Mouse (Mus musculus) G1E (cell line): ENCODE results near the gene Zfp26. TPM values are rescaled to one million over a fixed set of nuclear protein-coding genes. Genes with fewer than 3 reads are reported as not detected.
A peak's percentile ranks its signal among the peaks of the same experiment; 100 is the strongest.

Experiments used
- ATAC-seq: 2 replicates; pipeline ENCODE4 v1.8.0; 2016; ENCODE audit warnings: mild to moderate bottlenecking; ENCODE audit not compliant: insufficient number of reproducible peaks, poor library complexity, low FRiP score, severe bottlenecking; ENCODE audit errors: extremely low read depth
- DNase-seq: peaks from one replicate; pipeline ENCODE4 v3.0.0; 2012; ENCODE audit warnings: low spot score
- H3K27me3 ChIP-seq: 2 replicates; pipeline ENCODE4 v1.6.1; 2012; ENCODE audit warnings: mild to moderate bottlenecking, low read length, inconsistent platforms; ENCODE audit not compliant: insufficient read depth
- H3K36me3 ChIP-seq: replicated peaks from 2 replicates; pipeline ENCODE3; 2012; ENCODE audit warnings: mild to moderate bottlenecking, inconsistent platforms
- H3K4me1 ChIP-seq: 2 replicates; pipeline ENCODE4 v1.6.1; 2012; ENCODE audit warnings: low read depth, low read length, inconsistent platforms, mixed read lengths; ENCODE audit not compliant: insufficient read depth
- H3K4me3 ChIP-seq: 2 replicates; pipeline ENCODE4 v1.5.1; 2012; ENCODE audit warnings: low read depth, mild to moderate bottlenecking, inconsistent platforms, low read length, moderate library complexity, mixed read lengths
- H3K9me3 ChIP-seq: replicated peaks from 2 replicates; pipeline ENCODE4 v1.6.1; 2012; ENCODE audit warnings: inconsistent platforms
- CTCF ChIP-seq: IDR thresholded peaks from 2 replicates; pipeline ENCODE4 v1.5.1; 2012; ENCODE audit warnings: low read depth, low read length, inconsistent platforms, mixed read lengths
- GATA1 ChIP-seq: IDR thresholded peaks from 2 replicates; pipeline ENCODE4 v1.6.1; 2012; ENCODE audit warnings: borderline replicate concordance, low read length, inconsistent platforms, mixed read lengths
- GATA2 ChIP-seq: IDR thresholded peaks from 2 replicates; pipeline ENCODE4 v1.6.1; 2012; ENCODE audit warnings: low read depth, low read length, inconsistent platforms, borderline replicate concordance
- POLR2AphosphoS5 ChIP-seq: IDR thresholded peaks from 2 replicates; pipeline ENCODE4 v1.6.1; 2012; ENCODE audit warnings: low read depth, low read length, inconsistent platforms; ENCODE audit not compliant: insufficient replicate concordance
- TAL1 ChIP-seq: conservative IDR thresholded peaks from 2 replicates; pipeline ENCODE4 v1.6.1; 2012; ENCODE audit warnings: low read depth, low read length, inconsistent platforms, mixed read lengths
- polyA plus RNA-seq: library from polyadenylated mRNA; stranded (reverse); fragments of >175 nt; gene quantifications from 2 replicates; pipeline ENCODE4 v1.2.3, GENCODE M21; 2012
- total RNA-seq, 2 experiments: library from RNA; stranded (forward) in 1 of 2; stranded (reverse) in 1 of 2; fragments of 200-1000 nt in 1 of 2; fragments of >200 nt in 1 of 2; fragmentation: Nextera tagmentation in 1 of 2; gene quantifications; 2 replicates each; pipeline ENCODE4 v1.2.3; 2014 to 2017

The Zfp26 gene
- 26.8 and 30.0 TPM in 2 replicates for total RNA-seq (2014; fragmentation: Nextera tagmentation)
- 24.1 and 31.4 TPM in 2 replicates for total RNA-seq (2017)
- 0.28 and 0.31 TPM in 2 replicates for polyA plus RNA-seq

GRCm38 (mm10) chr9:20459377-20460317 lies at the start of gene Zfp26:
Gene Zfp26 (minus strand): TSS chr9:20460162.
- no peaks in the 10 kb centered on the region for H3K27me3 ChIP-seq
- DNase-seq (peak; percentile 47), ATAC-seq (peak; percentile 85)
- TF ChIP-seq POLR2AphosphoS5 (no peak), CTCF (no peak), GATA1 (no peak), TAL1 (no peak), GATA2 (no peak)
- H3K4me1 ChIP-seq: peaks cover 5% of the 10 kb centered on the region; the same call in 1 of the 2 replicates
- peak within 1 kb of the TSS; percentile 75 for H3K4me3 ChIP-seq
- peaks cover 23% of the 10 kb centered on the region for H3K36me3 ChIP-seq
- H3K9me3 ChIP-seq: no peaks in the 10 kb centered on the region

- TF ChIP-seq CTCF (no peak), TAL1 (peak; percentile 61)
- DNase-seq: no peak
- Histone ChIP-seq H3K27me3 (no peaks in the 10 kb centered on the region), H3K36me3 (peaks cover 92% of the 10 kb centered on the region), H3K4me1 (peaks cover 58% of the 10 kb centered on the region), H3K4me3 (peak overlapping the region; percentile 1; the same call in 1 of the 2 replicates), H3K9me3 (no peaks in the 10 kb centered on the region)
- ATAC-seq: peak; percentile 59
Measured at GRCm38 (mm10) chr9:20509676-20510075, 49.7 kb upstream of the Zfp26 start.

GRCm38 (mm10) chr9:20504801-20505200 lies 44.8 kb upstream of the Zfp26 start:
- ATAC-seq (no peak), DNase-seq (no peak)
- Histone ChIP-seq H3K27me3 (no peaks in the 10 kb centered on the region), H3K4me1 (peaks cover 10% of the 10 kb centered on the region), H3K9me3 (peaks cover 5% of the 10 kb centered on the region), H3K4me3 (no peak overlapping the region), H3K36me3 (peaks cover 93% of the 10 kb centered on the region)
- TF ChIP-seq GATA1 (no peak), CTCF (no peak), GATA2 (no peak), POLR2AphosphoS5 (no peak), TAL1 (no peak)

GRCm38 (mm10) chr9:20493281-20493680 lies 33.3 kb upstream of the Zfp26 start:
- Histone ChIP-seq H3K27me3 (no peaks in the 10 kb centered on the region), H3K36me3 (peaks cover 53% of the 10 kb centered on the region), H3K4me1 (peaks cover 32% of the 10 kb centered on the region), H3K9me3 (no peaks in the 10 kb centered on the region), H3K4me3 (peak overlapping the region; percentile 91)
- ATAC-seq (no peak), DNase-seq (no peak)
- TF ChIP-seq POLR2AphosphoS5 (no peak), TAL1 (no peak), GATA1 (no peak), CTCF (no peak), GATA2 (no peak)

- Histone ChIP-seq H3K9me3 (no peaks in the 10 kb centered on the region), H3K27me3 (no peaks in the 10 kb centered on the region), H3K36me3 (peaks cover 47% of the 10 kb centered on the region), H3K4me1 (peaks cover 35% of the 10 kb centered on the region), H3K4me3 (peak within 1 kb of the TSS; percentile 91)
- no peak for TF ChIP-seq POLR2AphosphoS5
- no peak for TF ChIP-seq GATA1
- TF ChIP-seq CTCF: no peak
- no peak for TF ChIP-seq GATA2
- no peak for TF ChIP-seq TAL1
- DNase-seq (peak; percentile 68), ATAC-seq (peak; percentile 74)
Measured at GRCm38 (mm10) chr9:20492527-20493233, 32.7 kb upstream of the Zfp26 start, which contains the start of gene Zfp426. Gene Zfp426 (minus strand): TSS chr9:20492746.

GRCm38 (mm10) chr9:20491858-20492526 lies 32.0 kb upstream of the Zfp26 start:
- Histone ChIP-seq H3K27me3 (no peaks in the 10 kb centered on the region), H3K4me1 (peaks cover 35% of the 10 kb centered on the region), H3K4me3 (peak overlapping the region; percentile 91), H3K9me3 (no peaks in the 10 kb centered on the region), H3K36me3 (peaks cover 45% of the 10 kb centered on the region)
- ATAC-seq (no peak), DNase-seq (no peak)
- no peak for TF ChIP-seq TAL1
- TF ChIP-seq POLR2AphosphoS5: no peak
- no peak for TF ChIP-seq GATA1
- no peak for TF ChIP-seq GATA2
- no peak for TF ChIP-seq CTCF
